Mouse (Mus musculus) CH12.LX (cell line): ENCODE data around the gene Cdk13. TPM values are rescaled to one million over a fixed set of nuclear protein-coding genes. Genes with fewer than 3 reads are reported as not detected.

ENCODE experiments used
- DNase-seq: peaks from one replicate; pipeline ENCODE4 v3.0.0-alpha.2; 2013; ENCODE audit errors: extremely low read depth
- H3K27ac ChIP-seq: 2 replicates; pipeline ENCODE4 v1.5.1; 2012; ENCODE audit warnings: low read depth, mild to moderate bottlenecking, control low read depth, moderate library complexity; ENCODE audit not compliant: insufficient read depth
- H3K27me3 ChIP-seq: replicated peaks from 2 replicates; pipeline ENCODE3; 2012; ENCODE audit warnings: inconsistent platforms
- H3K36me3 ChIP-seq, 2 experiments: replicated peaks in 1 of 2; 2 replicates each; pipeline versions ENCODE3 to v1.6.1; 2012; ENCODE audit warnings: inconsistent platforms in 1 of 2, low read length in 1 of 2, mild to moderate bottlenecking in 1 of 2, mixed read lengths in 1 of 2, moderate library complexity in 1 of 2; ENCODE audit not compliant: control insufficient read depth in 1 of 2, insufficient read depth in 1 of 2
- H3K4me1 ChIP-seq, 2 experiments: 2 replicates each; pipeline ENCODE4 v1.6.1; 2012; ENCODE audit warnings: inconsistent platforms in 1 of 2, moderate library complexity in 1 of 2; ENCODE audit not compliant: insufficient read depth in 2 of 2, control insufficient read depth in 1 of 2
- H3K4me2 ChIP-seq: 2 replicates; pipeline ENCODE4 v1.6.1; 2012; ENCODE audit warnings: low read depth, mild to moderate bottlenecking, control low read depth; ENCODE audit not compliant: poor library complexity, insufficient read depth, severe bottlenecking
- H3K4me3 ChIP-seq, 3 experiments: fragments of 150-350 bp in 1 of 3; sonication (generic) in 1 of 3; replicated peaks in 1 of 3; 2 replicates each; pipeline versions ENCODE3 to v1.5.1; 2011 to 2012; ENCODE audit warnings: low read depth in 2 of 3, low read length in 2 of 3, mild to moderate bottlenecking in 2 of 3, moderate library complexity in 2 of 3, control low read depth in 1 of 3, improper control_type of control experiment in 1 of 3, inconsistent platforms in 1 of 3, mixed read lengths in 1 of 3; ENCODE audit not compliant: poor library complexity in 1 of 3
- H3K79me2 ChIP-seq: replicated peaks from 2 replicates; pipeline ENCODE4 v1.6.1; 2012; ENCODE audit warnings: mild to moderate bottlenecking, moderate library complexity; ENCODE audit not compliant: control insufficient read depth, poor library complexity, insufficient read depth, severe bottlenecking; ENCODE audit errors: extremely low read depth
- H3K9ac ChIP-seq: 2 replicates; pipeline ENCODE4 v1.6.1; 2012; ENCODE audit warnings: low read depth, mild to moderate bottlenecking, control low read depth, moderate library complexity; ENCODE audit not compliant: insufficient read depth
- H3K9me3 ChIP-seq: replicated peaks from 2 replicates; pipeline ENCODE3; 2012; ENCODE audit warnings: low read length, inconsistent platforms, mixed read lengths
- CHD2 ChIP-seq: IDR thresholded peaks from 2 replicates; pipeline ENCODE4 v1.6.1; 2011; ENCODE audit warnings: low read length, improper control_type of control experiment
- CTCF ChIP-seq, 2 experiments: IDR thresholded peaks in 1 of 2; conservative IDR thresholded peaks in 1 of 2; 2 replicates each; pipeline ENCODE4 v1.5.1; 2011 to 2012; ENCODE audit warnings: low read depth in 2 of 2, low read length in 2 of 2, improper control_type of control experiment in 1 of 2, inconsistent platforms in 1 of 2, mild to moderate bottlenecking in 1 of 2, moderate library complexity in 1 of 2
- EP300 ChIP-seq: IDR thresholded peaks from 2 replicates; pipeline ENCODE4 v1.6.1; 2011; ENCODE audit warnings: low read length, improper control_type of control experiment
- GABPA ChIP-seq: IDR thresholded peaks from 2 replicates; pipeline ENCODE4 v1.6.1; 2012; ENCODE audit warnings: low read depth, low read length, improper control_type of control experiment, inconsistent platforms; ENCODE audit not compliant: insufficient replicate concordance
- HCFC1 ChIP-seq: IDR thresholded peaks from 2 replicates; pipeline ENCODE4 v1.6.1; 2012; ENCODE audit warnings: low read depth, mild to moderate bottlenecking, inconsistent platforms, low read length, improper control_type of control experiment
- JUN ChIP-seq: IDR thresholded peaks from 2 replicates; pipeline ENCODE4 v1.6.1; 2011; ENCODE audit warnings: low read depth, mild to moderate bottlenecking, low read length, improper control_type of control experiment, moderate library complexity; ENCODE audit not compliant: insufficient read depth
- JUND ChIP-seq: conservative IDR thresholded peaks from 2 replicates; pipeline ENCODE4 v1.6.1; 2011; ENCODE audit warnings: low read depth, low read length, improper control_type of control experiment
- KAT2A ChIP-seq: IDR thresholded peaks from 2 replicates; pipeline ENCODE4 v1.6.1; 2012; ENCODE audit warnings: low read length, improper control_type of control experiment, inconsistent platforms; ENCODE audit not compliant: insufficient replicate concordance
- MAFK ChIP-seq: IDR thresholded peaks from 2 replicates; pipeline ENCODE4 v1.6.1; 2011; ENCODE audit warnings: low read length, improper control_type of control experiment; ENCODE audit not compliant: insufficient replicate concordance
- MAX ChIP-seq: IDR thresholded peaks from 2 replicates; pipeline ENCODE4 v1.6.1; 2011; ENCODE audit warnings: low read length, improper control_type of control experiment
- MEF2A ChIP-seq: IDR thresholded peaks from 2 replicates; pipeline ENCODE4 v1.6.1; 2014; ENCODE audit warnings: low read depth, mild to moderate bottlenecking, inconsistent platforms, low read length, improper control_type of control experiment, borderline replicate concordance
- NRF1 ChIP-seq: IDR thresholded peaks from 2 replicates; pipeline ENCODE4 v1.6.1; 2014; ENCODE audit warnings: low read depth, mild to moderate bottlenecking, inconsistent platforms, low read length, improper control_type of control experiment, moderate library complexity
- POLR2A ChIP-seq: IDR thresholded peaks from 2 replicates; pipeline ENCODE4 v1.6.1; 2011; ENCODE audit warnings: low read depth, mild to moderate bottlenecking, improper control_type of control experiment, low read length
- RAD21 ChIP-seq: IDR thresholded peaks from 2 replicates; pipeline ENCODE4 v1.6.1; 2011; ENCODE audit warnings: low read depth, mild to moderate bottlenecking, low read length, improper control_type of control experiment, moderate library complexity
- RCOR1 ChIP-seq: conservative IDR thresholded peaks from 2 replicates; pipeline ENCODE4 v1.6.1; 2012; ENCODE audit warnings: low read depth, mild to moderate bottlenecking, inconsistent platforms, low read length, improper control_type of control experiment
- TBP ChIP-seq: conservative IDR thresholded peaks from 2 replicates; pipeline ENCODE4 v1.6.1; 2011; ENCODE audit warnings: low read depth, low read length, improper control_type of control experiment
- ZC3H11A ChIP-seq: IDR thresholded peaks from 2 replicates; pipeline ENCODE4 v1.6.1; 2012; ENCODE audit warnings: low read depth, mild to moderate bottlenecking, inconsistent platforms, low read length, improper control_type of control experiment
- ZNF384 ChIP-seq: IDR thresholded peaks from 2 replicates; pipeline ENCODE4 v1.6.1; 2012; ENCODE audit warnings: low read depth, low read length, improper control_type of control experiment, inconsistent platforms
- dilution Hi-C: fragments of 300-500 bp; cut with MboI; formaldehyde crosslinking; loops from 2 replicates; pipeline ENCODE4 v1.14.3; 2020; ENCODE audit warnings: low sequenced_read_pairs; ENCODE audit not compliant: extremely low pct_unique_long_range_greater_than_20kb, extremely low pct_ligation_motif_present
- in situ Hi-C: fragments of 300-500 bp; cut with MboI; formaldehyde crosslinking; loops from 3 replicates; pipeline ENCODE4 v1.14.3; 2019; ENCODE audit warnings: low sequenced_read_pairs, low pct_ligation_motif_present, low pct_unique_long_range_greater_than_20kb, mixed read lengths
- polyA plus RNA-seq: library from polyadenylated mRNA; unstranded; fragments of >175 nt; gene quantifications from 2 replicates; pipeline ENCODE4 v1.2.1, GENCODE M21; 2012; ENCODE audit warnings: low read depth; ENCODE audit not compliant: insufficient read length
- total RNA-seq, 2 experiments: library from RNA; depleted of rRNA; stranded (reverse); fragments of 300-350 nt in 1 of 2; fragments of >200 nt in 1 of 2; gene quantifications; 2 replicates each; pipeline ENCODE4 v1.2.3; 2012 to 2014

Gene Cdk13
- total and polyA plus RNA-seq, 3 experiments: 19.8 to 27.3 (median 20.1) TPM

DNA sequence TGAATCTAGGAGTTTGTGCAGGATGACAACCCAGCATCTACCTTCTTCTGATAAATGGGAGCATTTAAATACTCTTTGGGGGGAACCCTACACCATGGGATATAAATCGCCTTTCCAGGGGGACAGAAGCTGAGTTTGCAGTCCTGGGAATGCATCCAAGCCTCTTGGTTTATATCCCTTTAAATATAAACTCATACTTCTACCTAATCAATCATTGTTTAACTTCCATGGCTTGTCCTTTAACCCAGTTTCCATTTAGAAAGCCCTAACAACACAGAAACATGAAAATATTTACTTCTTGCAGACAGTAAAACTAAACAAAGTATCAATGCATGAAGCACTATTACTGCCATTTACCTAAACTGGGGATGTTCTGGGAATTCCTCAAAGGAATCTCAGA, 113.5 kb downstream of the Cdk13 start:
- Histone ChIP-seq H3K36me3 (no peaks in the 10 kb centered on the region), H3K4me3 (no peak overlapping the region), H3K9me3 (no peaks in the 10 kb centered on the region), H3K27ac (no peak overlapping the region), H3K79me2 (peaks cover 7% of the 10 kb centered on the region), H3K27me3 (no peaks in the 10 kb centered on the region), H3K4me1 (peaks cover 0 to 5% of the 10 kb centered on the region in 2 experiments; a peak in 2 of 4 replicates), H3K4me2 (no peak overlapping the region), H3K9ac (no peak overlapping the region)
- in situ Hi-C loops: no loop called here
- no peak for DNase-seq
- dilution Hi-C loops: no loop called here
- TF ChIP-seq TBP: no peak
- no peak for TF ChIP-seq MAFK
- TF ChIP-seq RAD21: no peak
- TF ChIP-seq MEF2A: no peak
- TF ChIP-seq RCOR1: no peak
- TF ChIP-seq MAX: no peak

- no peaks in the 10 kb centered on the region for H3K9me3 ChIP-seq
- no peaks in the 10 kb centered on the region for H3K36me3 ChIP-seq
- no peak overlapping the region for H3K4me3 ChIP-seq
- in situ Hi-C loops (no loop called here), dilution Hi-C loops (no loop called here)
- H3K27ac ChIP-seq: no peak overlapping the region
- no peak for DNase-seq
- no peak for TF ChIP-seq GABPA
- no peak for TF ChIP-seq TBP
- TF ChIP-seq POLR2A: no peak
- TF ChIP-seq EP300: no peak
- no peak for TF ChIP-seq CHD2
- no peak for TF ChIP-seq RAD21
- no peak for TF ChIP-seq HCFC1
- TF ChIP-seq ZC3H11A: no peak
- TF ChIP-seq JUND: no peak
- TF ChIP-seq ZNF384: no peak
- TF ChIP-seq KAT2A: no peak
- TF ChIP-seq NRF1: no peak
- no peak for TF ChIP-seq JUN
- no peak for TF ChIP-seq CTCF (conservative IDR thresholded peaks at IDR 0.05 in 1 of 2, IDR thresholded peaks at IDR 0.05 in 1 of 2; ENCODE audit: low read depth in 2 of 2, low read length in 2 of 2)
- H3K27me3 ChIP-seq: no peaks in the 10 kb centered on the region
- H3K4me2 ChIP-seq: no peak overlapping the region
- peaks cover 3% of the 10 kb centered on the region for H3K79me2 ChIP-seq
- H3K4me1 ChIP-seq: peaks cover 0 to 5% of the 10 kb centered on the region in 2 experiments; a peak in 2 of 4 replicates
- no peak overlapping the region for H3K9ac ChIP-seq
Measured at GRCm38 (mm10) chr13:17690686-17691085, 114.2 kb downstream of the Cdk13 start.
